Mouse (Mus musculus) lung, embryonic 15.5 days (tissue): ENCODE measurements around the gene Cavin1. TPM values are rescaled to one million over a fixed set of nuclear protein-coding genes. Genes with fewer than 3 reads are reported as not detected.

Experiments
- ATAC-seq: fragments of 200-750 bp; cut with Nextera tagmentation; 2 replicates; pipeline ENCODE4 v1.8.0; 2017; ENCODE audit warnings: moderate number of reproducible peaks, borderline replicate concordance; ENCODE audit not compliant: low FRiP score, low TSS enrichment; ENCODE audit errors: extremely low read depth
- H3K27ac ChIP-seq: fragments of 300-500 bp; sonication (generic); 2 replicates; pipeline ENCODE4 v1.5.1; 2015; ENCODE audit warnings: moderate library complexity, mild to moderate bottlenecking, inconsistent platforms
- H3K27me3 ChIP-seq: fragments of 300-500 bp; sonication (generic); 2 replicates; pipeline ENCODE4 v1.6.1; 2015; ENCODE audit warnings: inconsistent platforms
- H3K36me3 ChIP-seq: fragments of 300-500 bp; sonication (generic); 2 replicates; pipeline ENCODE4 v1.6.1; 2015; ENCODE audit warnings: inconsistent platforms
- H3K4me1 ChIP-seq: fragments of 300-500 bp; sonication (generic); 2 replicates; pipeline ENCODE4 v1.6.1; 2015; ENCODE audit warnings: inconsistent platforms
- H3K4me2 ChIP-seq: fragments of 300-500 bp; sonication (generic); 2 replicates; pipeline ENCODE4 v1.6.1; 2015; ENCODE audit warnings: inconsistent platforms, mild to moderate bottlenecking, moderate library complexity
- H3K4me3 ChIP-seq: fragments of 300-500 bp; sonication (generic); 2 replicates; pipeline ENCODE4 v1.5.1; 2015; ENCODE audit warnings: mild to moderate bottlenecking, inconsistent platforms
- H3K9ac ChIP-seq: fragments of 300-500 bp; sonication (generic); 2 replicates; pipeline ENCODE4 v1.6.1; 2015; ENCODE audit warnings: inconsistent platforms
- H3K9me3 ChIP-seq: fragments of 300-500 bp; sonication (generic); 2 replicates; pipeline ENCODE4 v1.6.1; 2016; ENCODE audit warnings: inconsistent platforms
- WGBS: fragments of 180-500 bp; shearing (Covaris S2); methylation state at CpG from one replicate; pipeline ENCODE4 v1.1.7; 2015; 5-methylcytosine and 5-hydroxymethylcytosine counted together
- polyA plus RNA-seq: library from polyadenylated mRNA; unstranded; fragments of >200 nt; fragmentation: Nextera tagmentation; extraction: Ambion mirVana; gene quantifications from 2 replicates; pipeline ENCODE4 v1.2.1, GENCODE M21; 2015

Gene Cavin1
- polyA plus RNA-seq, 1 experiment from 2014 or later, result 425 TPM

DNA sequence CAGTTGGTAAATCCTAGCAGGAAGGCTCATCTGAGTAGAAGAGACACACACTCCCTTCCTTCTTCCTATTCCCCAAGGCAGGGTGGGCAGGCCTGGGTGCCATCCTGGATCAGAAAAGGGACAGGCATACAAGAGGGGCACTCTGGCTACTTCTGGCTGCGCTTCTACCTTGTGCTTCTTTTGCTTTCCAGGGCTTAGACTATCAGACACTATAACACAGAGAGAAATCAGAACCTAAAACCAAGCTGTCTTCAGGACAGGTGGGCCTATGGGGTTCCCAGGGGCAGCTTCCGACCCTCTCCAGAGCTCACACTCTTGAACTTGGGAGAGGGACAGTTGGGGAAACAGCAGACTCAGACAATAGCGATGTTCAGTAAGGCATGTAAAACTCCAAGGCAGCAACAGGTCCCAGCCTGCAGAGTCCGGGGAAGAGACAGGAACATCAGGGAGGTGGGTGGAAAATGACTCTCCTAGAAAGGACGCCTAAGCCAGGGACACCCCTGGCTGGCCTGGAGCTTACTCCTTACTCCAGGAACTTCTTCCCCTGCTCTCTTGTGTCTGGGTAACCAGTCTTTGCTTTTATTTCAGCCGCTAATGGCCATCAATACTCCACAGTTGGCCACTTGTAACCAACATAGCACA, 5.7 kb downstream of the Cavin1 start:
- H3K9ac ChIP-seq, result no peak overlapping the region

GRCm38 (mm10) chr11:100964180-100964579, 6.5 kb downstream of the Cavin1 start:
- H3K27me3 ChIP-seq, result peaks cover 3% of the 10 kb centered on the region
- no peak overlapping the region for H3K27ac ChIP-seq
- H3K36me3 ChIP-seq, result peaks cover 9% of the 10 kb centered on the region; the same call in 1 of the 2 replicates
- H3K4me1 ChIP-seq, result peaks cover 80% of the 10 kb centered on the region
- no peak overlapping the region for H3K4me2 ChIP-seq
- no peak overlapping the region for H3K4me3 ChIP-seq
- 77% methylated on average over 7 of the region's 7 CpGs for WGBS
- no peaks in the 10 kb centered on the region for H3K9me3 ChIP-seq
- no peak overlapping the region for H3K9ac ChIP-seq
- ATAC-seq, result no peak

More for the DNA sequence above, 5.7 kb downstream of the Cavin1 start:
- Histone ChIP-seq H3K4me3 (no peak overlapping the region), H3K9me3 (no peaks in the 10 kb centered on the region), H3K4me2 (peak overlapping the region; percentile 87; the same call in 1 of the 2 replicates), H3K27me3 (no peaks in the 10 kb centered on the region), H3K36me3 (peaks cover 9% of the 10 kb centered on the region; the same call in 1 of the 2 replicates), H3K27ac (peak overlapping the region; percentile 46), H3K4me1 (peaks cover 73% of the 10 kb centered on the region)
- no peak for ATAC-seq
- 79% methylated on average over 6 of the region's 6 CpGs for WGBS

DNA sequence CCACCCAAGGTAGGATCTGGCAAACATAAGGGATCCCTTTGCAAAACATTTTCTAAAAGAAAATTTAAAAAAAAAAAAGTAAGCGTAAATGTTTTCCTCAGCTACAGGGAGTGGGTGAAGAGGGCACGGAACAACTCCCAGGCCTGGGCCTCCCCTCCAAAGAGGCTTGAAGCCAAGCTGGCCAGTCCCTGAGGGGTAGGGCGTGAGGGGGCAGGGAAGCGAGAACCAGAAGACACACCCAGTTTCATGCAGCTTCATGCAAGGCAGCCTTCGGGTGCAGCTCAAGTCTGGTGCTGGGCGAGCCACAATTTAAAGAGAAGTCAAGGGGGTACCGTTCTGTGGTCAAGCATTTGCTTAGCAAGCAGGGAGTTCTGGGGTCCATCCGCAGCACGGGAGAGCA, 7.0 kb downstream of the Cavin1 start:
- no peak overlapping the region for H3K4me3 ChIP-seq
- no peak for ATAC-seq
- no peak overlapping the region for H3K9ac ChIP-seq
- WGBS, result 71% methylated on average over 9 of the region's 9 CpGs
- peaks cover 82% of the 10 kb centered on the region for H3K4me1 ChIP-seq
- peaks cover 8% of the 10 kb centered on the region for H3K27me3 ChIP-seq
- no peak overlapping the region for H3K4me2 ChIP-seq
- peaks cover 13% of the 10 kb centered on the region for H3K36me3 ChIP-seq
- peak overlapping the region; percentile 16; the same call in 1 of the 2 replicates for H3K27ac ChIP-seq
- no peaks in the 10 kb centered on the region for H3K9me3 ChIP-seq

DNA sequence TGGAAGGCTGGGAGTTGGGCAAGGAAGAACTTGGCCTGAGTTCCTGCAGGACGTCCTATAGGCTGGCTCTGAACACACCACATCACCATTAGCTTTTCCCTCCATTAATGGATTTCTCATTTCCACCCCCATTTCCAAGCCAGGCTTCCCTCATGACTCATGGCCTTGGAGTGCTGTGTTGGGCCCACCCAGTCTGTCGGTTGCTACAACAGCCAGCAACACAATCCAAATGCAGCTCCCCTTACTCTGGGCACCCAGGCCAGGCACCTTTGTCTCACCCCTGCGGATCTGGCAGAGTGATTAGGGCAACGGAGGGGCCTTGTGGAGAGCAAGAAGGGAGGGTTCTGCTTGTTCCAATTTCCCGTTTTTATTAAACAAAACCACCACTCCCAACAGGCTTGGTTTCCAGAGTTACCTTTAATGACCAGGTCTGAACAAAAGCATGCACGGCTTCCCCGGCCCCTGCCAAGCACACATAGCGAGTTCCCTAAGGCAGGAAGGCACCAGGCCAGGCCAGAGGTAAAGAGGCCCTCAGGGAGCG, 8.2 kb downstream of the Cavin1 start:
- 0 out of 2 replicates have a peak, but pooled peaks have one; percentile 39 for ATAC-seq
- no peaks in the 10 kb centered on the region for H3K9me3 ChIP-seq
- peaks cover 18% of the 10 kb centered on the region for H3K27me3 ChIP-seq
- H3K36me3 ChIP-seq, result peaks cover 24% of the 10 kb centered on the region
- no peak overlapping the region for H3K4me3 ChIP-seq
- 47% methylated on average over 9 of the region's 9 CpGs for WGBS
- peak overlapping the region; percentile 74 for H3K27ac ChIP-seq
- no peak overlapping the region for H3K4me2 ChIP-seq
- H3K4me1 ChIP-seq, result peaks cover 80% of the 10 kb centered on the region
- H3K9ac ChIP-seq, result no peak overlapping the region

DNA sequence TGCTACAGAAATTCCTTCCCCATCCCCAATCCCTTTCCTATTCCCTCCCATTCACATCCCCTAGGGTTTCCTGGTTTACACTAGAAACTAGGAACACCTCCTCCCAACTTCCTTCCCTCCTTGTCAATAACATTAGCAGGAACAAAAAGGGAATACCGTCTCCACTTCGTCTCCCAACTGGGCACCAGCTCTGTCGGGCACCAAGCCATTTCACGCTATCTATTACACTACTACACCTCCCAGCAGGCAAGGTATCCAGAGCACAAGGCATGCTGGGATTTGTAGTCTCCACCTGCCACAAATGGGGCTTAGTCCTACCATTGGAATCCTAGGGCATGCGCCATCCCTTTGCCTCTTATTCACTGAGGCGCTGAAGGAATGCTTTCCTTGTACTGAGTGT, 10.1 kb downstream of the Cavin1 start:
- no peak overlapping the region for H3K4me2 ChIP-seq

GRCm38 (mm10) chr11:100959826-100960225, 10.9 kb downstream of the Cavin1 start:
- peak overlapping the region; percentile 74 for H3K27ac ChIP-seq
- WGBS, result 29% methylated on average over 3 of the region's 3 CpGs
- H3K4me1 ChIP-seq, result peaks cover 59% of the 10 kb centered on the region
- H3K36me3 ChIP-seq, result peaks cover 19% of the 10 kb centered on the region
- H3K4me3 ChIP-seq, result no peak overlapping the region
- no peaks in the 10 kb centered on the region for H3K9me3 ChIP-seq
- H3K9ac ChIP-seq, result no peak overlapping the region
- ATAC-seq, result no peak
- peak overlapping the region; percentile 41 for H3K4me2 ChIP-seq
- H3K27me3 ChIP-seq, result peaks cover 18% of the 10 kb centered on the region

More for the DNA sequence above, 10.1 kb downstream of the Cavin1 start:
- H3K27me3 ChIP-seq, result peaks cover 18% of the 10 kb centered on the region
- peak; percentile 50 for ATAC-seq
- H3K36me3 ChIP-seq, result peaks cover 23% of the 10 kb centered on the region
- H3K9ac ChIP-seq, result no peak overlapping the region
- peaks cover 66% of the 10 kb centered on the region for H3K4me1 ChIP-seq
- WGBS, result 11% methylated on average over 6 of the region's 6 CpGs
- H3K27ac ChIP-seq, result 0 out of 2 replicates have a peak overlapping the region, but pooled peaks have one; percentile 8
- no peak overlapping the region for H3K4me3 ChIP-seq
- no peaks in the 10 kb centered on the region for H3K9me3 ChIP-seq

DNA sequence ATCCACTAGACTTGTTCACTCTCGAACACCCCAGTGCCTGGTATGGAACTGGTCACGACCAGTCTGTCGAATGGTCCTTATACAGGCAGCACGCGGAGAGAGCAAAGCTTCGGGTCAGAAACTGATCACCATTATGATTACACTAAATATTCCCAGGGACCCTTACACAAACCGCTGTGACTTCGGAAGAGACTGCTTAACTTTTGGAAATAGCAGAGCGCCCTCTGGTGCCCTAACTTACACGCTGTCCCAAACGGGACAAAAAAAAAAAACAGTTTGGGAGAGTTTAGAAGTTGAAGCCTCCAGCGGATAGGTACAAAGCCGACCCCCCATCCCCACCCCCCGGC, 11.2 kb downstream of the Cavin1 start:
- 0 out of 2 replicates have a peak overlapping the region, but pooled peaks have one; percentile 6 for H3K4me3 ChIP-seq
- no peak overlapping the region for H3K9ac ChIP-seq
- H3K36me3 ChIP-seq, result peaks cover 19% of the 10 kb centered on the region
- no peak for ATAC-seq
- H3K27me3 ChIP-seq, result peaks cover 18% of the 10 kb centered on the region
- 5% methylated on average over 14 of the region's 14 CpGs for WGBS
- peaks cover 56% of the 10 kb centered on the region for H3K4me1 ChIP-seq
- peak overlapping the region; percentile 41 for H3K4me2 ChIP-seq
- H3K9me3 ChIP-seq, result no peaks in the 10 kb centered on the region
- H3K27ac ChIP-seq, result peak overlapping the region; percentile 74

GRCm38 (mm10) chr11:100958613-100959463, 11.8 kb downstream of the Cavin1 start:
- ATAC-seq, result no peak
- Histone ChIP-seq H3K9me3 (no peaks in the 10 kb centered on the region), H3K27ac (no peak overlapping the region), H3K27me3 (peaks cover 18% of the 10 kb centered on the region), H3K9ac (no peak overlapping the region), H3K4me2 (peak overlapping the region; percentile 41), H3K4me1 (peaks cover 50% of the 10 kb centered on the region), H3K4me3 (0 out of 2 replicates have a peak overlapping the region, but pooled peaks have one; percentile 6), H3K36me3 (peaks cover 19% of the 10 kb centered on the region)
- WGBS, result 30% methylated on average over 76 of the region's 76 CpGs

- no peak overlapping the region for H3K27ac ChIP-seq
- H3K4me1 ChIP-seq, result peaks cover 42% of the 10 kb centered on the region
- no peak overlapping the region for H3K4me3 ChIP-seq
- no peaks in the 10 kb centered on the region for H3K9me3 ChIP-seq
- no peak for ATAC-seq
- H3K4me2 ChIP-seq, result no peak overlapping the region
- H3K36me3 ChIP-seq, result peaks cover 19% of the 10 kb centered on the region
- 46% methylated on average over 5 of the region's 6 CpGs for WGBS
- peaks cover 18% of the 10 kb centered on the region for H3K27me3 ChIP-seq
- H3K9ac ChIP-seq, result no peak overlapping the region
Observed at GRCm38 (mm10) chr11:100957915-100958469, 12.7 kb downstream of the Cavin1 start.

GRCm38 (mm10) chr11:100957244-100957643, 13.4 kb downstream of the Cavin1 start:
- no peak for ATAC-seq
- peaks cover 39% of the 10 kb centered on the region for H3K4me1 ChIP-seq
- no peak overlapping the region for H3K4me3 ChIP-seq
- no peaks in the 10 kb centered on the region for H3K9me3 ChIP-seq
- H3K36me3 ChIP-seq, result peaks cover 19% of the 10 kb centered on the region
- no peak overlapping the region for H3K27ac ChIP-seq
- no peak overlapping the region for H3K4me2 ChIP-seq
- no peak overlapping the region for H3K9ac ChIP-seq
- peaks cover 18% of the 10 kb centered on the region for H3K27me3 ChIP-seq
- 2% methylated on average over 5 of the region's 5 CpGs for WGBS

DNA sequence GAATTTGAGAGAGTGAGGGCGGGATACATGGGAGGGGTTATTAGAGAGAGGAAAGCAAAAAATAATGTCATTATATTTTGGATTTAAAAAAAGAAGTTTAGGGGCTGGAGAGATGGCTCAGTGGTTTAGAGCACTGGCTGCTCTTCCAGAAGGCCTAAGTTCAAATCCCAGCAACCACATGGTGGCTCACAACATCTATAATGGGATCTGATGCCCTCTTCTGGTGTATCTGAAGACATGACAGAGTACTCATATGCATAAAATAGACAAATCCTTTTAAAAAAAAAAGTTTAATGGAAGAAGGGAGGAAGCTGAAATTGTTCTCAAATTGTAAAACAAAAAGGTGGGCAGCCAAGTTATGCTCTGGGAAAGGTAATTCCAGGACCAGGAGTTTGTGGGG, 21.1 kb downstream of the Cavin1 start:
- no peak for ATAC-seq
- Histone ChIP-seq H3K4me1 (peaks cover 15% of the 10 kb centered on the region), H3K4me2 (no peak overlapping the region), H3K36me3 (no peaks in the 10 kb centered on the region), H3K4me3 (no peak overlapping the region), H3K27ac (no peak overlapping the region), H3K27me3 (no peaks in the 10 kb centered on the region), H3K9me3 (no peaks in the 10 kb centered on the region), H3K9ac (no peak overlapping the region)
- WGBS, result 96% methylated on average over 1 of the region's 1 CpGs
